Mouse (Mus musculus): ENCODE data around the gene Pgr15l.

Gene Pgr15l

DNA sequence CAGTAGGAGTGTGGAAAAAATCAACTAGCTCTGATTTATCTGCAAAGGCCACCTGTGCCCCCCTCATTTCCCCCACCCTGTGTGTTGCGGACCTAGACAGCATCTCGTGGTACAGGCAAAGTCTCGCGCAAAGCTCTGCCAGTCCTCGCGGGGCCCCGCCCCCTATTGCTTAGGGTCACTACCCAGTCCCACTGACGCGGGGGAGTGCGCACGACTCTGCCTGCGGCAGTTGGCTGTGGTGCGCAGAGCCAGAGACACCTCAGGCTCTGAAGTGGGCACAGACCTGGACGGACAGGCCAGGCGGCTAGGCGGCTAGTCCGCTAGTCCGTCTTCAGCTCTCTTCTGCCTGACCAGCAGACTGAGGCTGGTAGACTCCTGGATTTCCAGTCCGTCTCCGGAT is at the start of gene Pgr15l:
Gene Pgr15l, plus strand, starts transcription at position 228 of the 400 bp plus-strand sequence.
- DNase-seq (ENCODE audit: extremely low spot score, low read depth, low spot score): no peak

DNA sequence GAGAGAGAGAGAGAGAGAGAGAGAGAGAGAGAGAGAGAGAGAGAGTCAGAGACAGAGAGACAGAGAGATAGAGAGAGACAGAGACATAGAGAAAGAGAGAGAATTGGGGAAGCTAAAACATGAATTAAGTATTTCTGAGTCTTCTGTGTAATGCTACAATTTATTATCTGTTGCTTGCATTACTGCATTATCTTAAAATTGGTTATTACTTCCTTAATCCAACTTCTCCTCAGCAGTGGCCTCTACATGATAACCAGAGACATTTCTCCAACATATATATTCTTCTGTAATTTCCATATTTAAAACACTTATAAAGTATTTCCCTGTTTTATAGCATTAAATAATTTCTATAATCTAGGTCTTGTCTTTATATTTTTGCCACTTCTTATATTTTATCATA is 44.9 kb upstream of the Pgr15l start:
- no peak for DNase-seq (ENCODE audit: extremely low spot score, low read depth, low spot score)

DNA sequence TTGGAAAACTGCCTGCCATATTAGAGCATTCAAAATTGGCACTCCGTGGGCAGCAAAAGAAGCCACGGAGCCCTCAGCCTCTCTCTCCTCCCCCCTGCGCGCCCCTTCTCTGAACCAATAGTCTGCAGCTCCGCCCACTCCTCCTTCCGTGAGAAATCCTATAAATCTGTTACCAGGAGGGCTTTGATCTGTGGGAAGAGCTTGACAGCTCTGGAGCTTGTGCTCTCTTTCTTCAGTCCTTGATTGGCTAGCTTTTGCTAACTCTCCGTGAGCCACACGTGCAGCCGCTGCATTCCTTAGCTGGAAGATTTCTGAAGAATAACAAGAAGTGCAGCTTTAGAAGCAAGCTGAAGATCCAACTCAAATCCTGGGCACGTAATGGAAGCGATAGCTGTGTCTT is 2.6 kb upstream of the Pgr15l start:
- DNase-seq (ENCODE audit: extremely low spot score, low read depth, low spot score): peak; percentile 6
